Mouse (Mus musculus) liver, embryonic 11.5 days (tissue): ENCODE measurements around the gene Mmp19. TPM values are rescaled to one million over a fixed set of nuclear protein-coding genes. Genes with fewer than 3 reads are reported as not detected.

ENCODE experiments used
- ATAC-seq: fragments of 200-750 bp; cut with Nextera tagmentation; replicated peaks from 2 replicates; pipeline ENCODE4 v1.8.0; 2017; ENCODE audit warnings: moderate number of reproducible peaks, mild to moderate bottlenecking, moderate TSS enrichment, moderate library complexity; ENCODE audit not compliant: low FRiP score
- DNase-seq: peaks from one replicate; pipeline ENCODE4 v3.0.0-alpha.2; 2017; ENCODE audit warnings: low spot score
- H3K27ac ChIP-seq: fragments of 300-500 bp; sonication (generic); 2 replicates; pipeline ENCODE4 v1.5.1; 2014; ENCODE audit warnings: mild to moderate bottlenecking, low read depth, low read length, control low read depth
- H3K27me3 ChIP-seq: fragments of 300-500 bp; sonication (generic); replicated peaks from 2 replicates; pipeline ENCODE4 v1.6.1; 2014; ENCODE audit warnings: low read length, mixed read lengths; ENCODE audit not compliant: control insufficient read depth, insufficient read depth
- H3K36me3 ChIP-seq: fragments of 300-500 bp; sonication (generic); 2 replicates; pipeline ENCODE4 v1.6.1; 2014; ENCODE audit warnings: mild to moderate bottlenecking, low read length, moderate library complexity, mixed read lengths; ENCODE audit not compliant: control insufficient read depth, insufficient read depth
- H3K4me1 ChIP-seq: fragments of 300-500 bp; sonication (generic); replicated peaks from 2 replicates; pipeline ENCODE4 v1.6.1; 2014; ENCODE audit warnings: low read length, mixed read lengths; ENCODE audit not compliant: control insufficient read depth, insufficient read depth
- H3K4me2 ChIP-seq: fragments of 300-500 bp; sonication (generic); 2 replicates; pipeline ENCODE4 v1.6.1; 2014; ENCODE audit warnings: mild to moderate bottlenecking, control low read depth, moderate library complexity
- H3K4me3 ChIP-seq: fragments of 300-500 bp; sonication (generic); 2 replicates; pipeline ENCODE4 v1.5.1; 2014; ENCODE audit warnings: low read depth, low read length, control low read depth
- H3K9ac ChIP-seq: fragments of 300-500 bp; sonication (generic); 2 replicates; pipeline ENCODE4 v1.6.1; 2014; ENCODE audit warnings: low read depth, low read length, control low read depth
- H3K9me3 ChIP-seq: fragments of 300-500 bp; sonication (generic); 2 replicates; pipeline ENCODE4 v1.6.1; 2016; ENCODE audit warnings: low read length, inconsistent platforms, mixed read lengths; ENCODE audit not compliant: control insufficient read depth
- WGBS: fragments of 180-500 bp; shearing (Covaris S2); extraction: QIAGEN DNeasy Blood & Tissue Kit; methylation state at CpG from one replicate; pipeline ENCODE4 v1.1.7; 2014; 5-methylcytosine and 5-hydroxymethylcytosine counted together
- polyA plus RNA-seq: library from polyadenylated mRNA; unstranded; fragments of >200 nt; fragmentation: Nextera tagmentation; extraction: Ambion mirVana; gene quantifications from 2 replicates; pipeline ENCODE4 v1.2.1, GENCODE M21; 2014

Gene Mmp19
- polyA plus RNA-seq, 1 experiment from 2014 or later, result 9.2 TPM

DNA sequence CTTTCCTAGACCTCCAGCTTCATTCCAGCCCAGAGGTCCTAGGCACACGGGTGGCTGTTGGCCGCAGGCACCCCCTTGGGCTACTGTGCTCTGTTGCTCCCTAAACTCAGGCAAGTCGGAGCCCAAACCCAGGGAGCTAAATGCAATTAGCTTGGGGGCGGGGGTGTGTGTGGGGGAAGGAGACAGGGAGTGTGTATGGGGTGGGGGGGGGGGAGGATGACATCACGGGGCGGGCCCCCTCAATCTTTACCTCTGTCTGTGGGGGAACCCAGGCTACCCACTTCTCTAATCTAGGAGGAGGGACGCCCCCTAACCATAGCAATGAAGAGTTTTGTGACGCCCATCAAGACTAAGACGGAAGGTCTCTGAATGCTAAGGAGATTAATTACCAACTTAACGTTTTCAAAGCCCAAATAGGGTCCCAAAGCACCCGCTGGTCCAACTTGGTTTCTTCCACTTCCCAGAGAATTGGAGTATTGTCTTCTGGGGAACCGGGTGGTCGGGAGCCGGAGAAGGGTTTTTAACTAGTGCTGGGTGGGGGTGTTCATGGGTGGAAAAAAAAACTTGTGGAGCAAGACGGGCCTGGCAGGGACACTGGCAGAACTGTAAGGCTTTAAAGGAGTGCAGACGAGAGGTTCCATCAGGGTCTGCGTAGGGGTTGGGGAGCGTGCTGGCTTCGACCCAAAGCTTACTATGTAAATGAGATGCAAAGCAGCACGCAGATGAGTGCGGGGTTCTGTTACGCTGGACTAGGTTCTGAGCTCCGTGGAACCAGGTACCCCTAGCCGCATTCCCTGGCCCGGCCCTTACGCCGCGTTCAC is 13.8 kb downstream of the Mmp19 start, which contains the start of gene Tmem198b:
Gene Tmem198b (minus strand): TSS at position 100 of the 821 bp plus-strand sequence.
- 0% methylated on average over 28 of the region's 28 CpGs for WGBS
- peak within 1 kb of the TSS; percentile 65 for H3K4me2 ChIP-seq
- H3K27ac ChIP-seq, result peak within 1 kb of the TSS; percentile 87
- H3K9me3 ChIP-seq, result no peaks in the 10 kb centered on the region
- DNase-seq (peak; percentile 80), ATAC-seq (peak; percentile 50)
- peaks cover 32% of the 10 kb centered on the region for H3K4me1 ChIP-seq
- H3K36me3 ChIP-seq, result peaks cover 5% of the 10 kb centered on the region; the same call in 1 of the 2 replicates
- H3K27me3 ChIP-seq, result no peaks in the 10 kb centered on the region
- peak within 1 kb of the TSS; percentile 76 for H3K9ac ChIP-seq
- H3K4me3 ChIP-seq, result peak within 1 kb of the TSS; percentile 69

DNA sequence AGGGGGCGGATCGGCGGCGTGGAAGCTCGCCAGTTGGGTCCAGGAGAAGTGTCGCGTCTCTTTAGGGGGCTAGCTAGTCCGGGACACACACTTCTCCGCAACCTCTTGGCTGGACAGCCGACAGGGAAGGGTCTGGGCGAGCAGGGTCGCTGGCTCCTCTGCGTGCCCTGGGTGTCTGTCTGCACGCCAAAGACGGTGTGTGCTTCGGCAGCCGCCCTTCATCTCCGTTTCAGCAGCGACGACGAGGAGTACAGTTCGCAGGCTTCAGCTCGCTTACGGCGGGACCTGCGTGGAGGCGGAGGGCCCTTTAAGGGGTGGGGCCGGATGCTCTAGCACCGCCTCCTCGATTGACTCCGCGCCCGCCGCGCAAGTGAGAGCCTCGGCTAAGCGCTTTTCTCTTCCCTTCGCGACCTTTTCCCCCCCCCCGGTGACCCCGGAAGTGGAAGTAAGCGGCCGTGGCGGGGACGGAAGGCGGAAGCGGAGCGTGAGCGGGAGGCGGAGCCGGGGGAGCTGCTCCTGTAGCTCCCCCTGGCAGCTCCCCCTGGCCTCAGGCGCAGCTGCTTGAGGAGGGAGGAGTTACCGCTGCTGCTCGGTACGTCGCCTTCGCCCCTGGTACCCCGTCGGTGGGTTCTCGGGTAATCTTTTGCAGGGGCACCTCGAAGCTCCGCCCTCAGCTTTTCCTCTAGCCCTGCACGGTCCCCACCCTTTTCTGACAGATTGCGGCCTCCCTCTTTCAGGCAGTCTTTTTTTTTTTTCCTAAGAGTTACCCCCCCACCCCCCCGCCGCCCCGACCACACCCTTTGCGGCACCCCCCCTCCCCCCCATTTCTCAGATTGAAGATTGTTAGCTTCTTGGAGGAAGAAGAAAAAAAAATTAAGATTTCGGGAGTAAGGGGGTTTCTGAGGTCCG is 14.6 kb downstream of the Mmp19 start:
- Histone ChIP-seq H3K9me3 (no peaks in the 10 kb centered on the region), H3K4me1 (peaks cover 32% of the 10 kb centered on the region), H3K4me3 (peak overlapping the region; percentile 69), H3K27ac (peak overlapping the region; percentile 87), H3K27me3 (no peaks in the 10 kb centered on the region), H3K36me3 (peaks cover 5% of the 10 kb centered on the region; the same call in 1 of the 2 replicates), H3K9ac (peak overlapping the region; percentile 76), H3K4me2 (peak overlapping the region; percentile 65)
- ATAC-seq (peak; percentile 93), DNase-seq (peak; percentile 99)
- WGBS, result under 1% methylated on average over 69 of the region's 70 CpGs

DNA sequence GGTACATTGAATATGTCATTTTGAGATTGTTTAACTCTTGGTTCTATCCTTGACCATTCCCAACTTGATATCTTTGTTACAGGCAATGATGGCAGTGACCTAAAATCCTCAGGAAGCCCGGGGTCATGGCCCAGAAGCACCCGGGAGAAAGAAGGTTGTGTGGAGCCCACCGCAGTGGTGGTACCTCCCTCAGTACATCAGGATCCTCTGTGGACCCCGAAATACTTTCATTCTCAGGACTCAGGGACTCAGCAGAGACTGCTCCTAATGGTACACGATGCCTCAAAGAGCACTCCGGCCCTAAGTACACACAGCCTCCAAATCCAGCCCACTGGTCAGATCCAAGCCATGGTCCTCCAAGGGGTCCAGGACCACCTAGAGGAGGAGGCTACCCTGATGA is 15.4 kb downstream of the Mmp19 start:
- peak overlapping the region; percentile 87 for H3K27ac ChIP-seq
- H3K4me1 ChIP-seq, result peaks cover 32% of the 10 kb centered on the region
- WGBS, result 52% methylated on average over 6 of the region's 6 CpGs
- peak overlapping the region; percentile 69 for H3K4me3 ChIP-seq
- no peaks in the 10 kb centered on the region for H3K9me3 ChIP-seq
- ATAC-seq (no peak), DNase-seq (no peak)
- no peaks in the 10 kb centered on the region for H3K27me3 ChIP-seq
- H3K36me3 ChIP-seq, result peaks cover 5% of the 10 kb centered on the region; the same call in 1 of the 2 replicates
- H3K9ac ChIP-seq, result peak overlapping the region; percentile 57
- H3K4me2 ChIP-seq, result peak overlapping the region; percentile 65

DNA sequence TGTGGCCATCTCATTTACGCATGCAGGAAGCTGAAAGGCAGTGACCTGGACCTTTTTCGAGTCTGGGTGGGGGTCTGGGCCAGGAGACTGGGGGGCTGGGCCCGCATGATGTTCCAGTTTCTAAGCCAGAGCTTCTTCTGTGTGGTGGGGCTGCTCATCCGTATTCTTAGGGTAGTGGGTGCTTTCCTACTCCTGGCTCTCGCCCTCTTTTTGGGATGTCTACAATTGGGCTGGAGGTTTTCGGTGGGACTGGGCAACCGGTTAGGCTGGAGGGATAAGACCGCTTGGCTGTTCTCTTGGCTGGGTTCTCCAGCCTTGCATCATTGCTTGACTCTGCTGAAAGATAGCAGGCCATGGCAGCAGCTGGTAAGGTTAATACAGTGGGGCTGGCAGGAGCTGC is 16.3 kb downstream of the Mmp19 start:
- ATAC-seq (no peak), DNase-seq (no peak)
- peak overlapping the region; percentile 69 for H3K4me3 ChIP-seq
- no peaks in the 10 kb centered on the region for H3K27me3 ChIP-seq
- WGBS, result 83% methylated on average over 8 of the region's 8 CpGs
- no peak overlapping the region for H3K27ac ChIP-seq
- H3K36me3 ChIP-seq, result peaks cover 5% of the 10 kb centered on the region; the same call in 1 of the 2 replicates
- peaks cover 32% of the 10 kb centered on the region for H3K4me1 ChIP-seq
- peak overlapping the region; percentile 52 for H3K9ac ChIP-seq
- peak overlapping the region; percentile 65 for H3K4me2 ChIP-seq
- no peaks in the 10 kb centered on the region for H3K9me3 ChIP-seq

DNA sequence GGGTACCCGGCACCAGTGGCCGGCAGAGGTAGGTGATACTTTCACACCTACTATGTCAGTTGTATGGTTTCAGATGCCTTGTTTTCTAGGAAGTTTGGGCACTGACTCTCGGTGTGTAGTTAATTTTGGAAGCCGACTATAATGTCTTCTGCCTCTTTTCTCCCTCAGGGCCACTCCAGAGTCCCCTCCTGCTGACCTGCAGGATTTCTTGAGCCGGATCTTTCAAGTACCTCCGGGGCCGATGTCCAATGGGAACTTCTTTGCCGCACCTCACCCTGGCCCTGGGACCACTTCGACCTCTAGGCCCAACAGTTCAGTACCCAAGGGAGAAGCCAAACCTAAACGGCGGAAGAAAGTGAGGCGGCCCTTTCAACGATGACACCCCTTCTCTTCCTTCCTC is 26.3 kb downstream of the Mmp19 start, which contains the start of gene Sarnp:
Gene Sarnp (plus strand): TSS at position 301 of the 400 bp plus-strand sequence.
- WGBS, result 91% methylated on average over 13 of the region's 13 CpGs
- DNase-seq (no peak), ATAC-seq (no peak)
- peaks cover 4% of the 10 kb centered on the region; the same call in 1 of the 2 replicates for H3K4me1 ChIP-seq
- no peak within 1 kb of the TSS for H3K4me3 ChIP-seq
- no peaks in the 10 kb centered on the region for H3K27me3 ChIP-seq
- H3K9me3 ChIP-seq, result no peaks in the 10 kb centered on the region
- H3K9ac ChIP-seq, result no peak within 1 kb of the TSS
- no peak within 1 kb of the TSS for H3K27ac ChIP-seq
- no peak within 1 kb of the TSS for H3K4me2 ChIP-seq
- H3K36me3 ChIP-seq, result peaks cover 28% of the 10 kb centered on the region

DNA sequence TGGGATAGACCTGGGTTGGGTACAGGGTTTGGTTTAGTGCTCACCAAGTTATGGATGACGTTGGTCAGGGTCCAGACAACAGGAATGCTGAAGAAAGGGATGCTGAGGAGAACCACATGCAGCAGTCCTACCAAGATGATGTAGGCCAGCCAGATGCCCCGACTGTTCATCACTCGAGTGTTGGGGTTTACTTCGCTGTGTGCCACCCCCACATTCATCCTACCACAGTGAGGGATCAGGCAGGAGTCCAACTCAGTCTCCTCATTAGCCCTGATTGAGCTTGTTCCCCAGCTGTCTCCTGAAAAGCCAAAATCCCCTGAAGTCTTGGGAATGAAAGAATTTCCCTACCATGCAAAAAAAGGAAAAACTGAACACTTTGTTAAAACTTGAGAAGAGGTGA is 29.5 kb downstream of the Mmp19 start:
- no peaks in the 10 kb centered on the region for H3K9me3 ChIP-seq
- H3K27me3 ChIP-seq, result no peaks in the 10 kb centered on the region
- no peak for ATAC-seq
- peaks cover 17% of the 10 kb centered on the region for H3K4me1 ChIP-seq
- H3K4me3 ChIP-seq, result peak overlapping the region; percentile 91
- WGBS, result 89% methylated on average over 4 of the region's 4 CpGs
- DNase-seq, result no peak
- H3K9ac ChIP-seq, result no peak overlapping the region
- H3K27ac ChIP-seq, result no peak overlapping the region
- H3K36me3 ChIP-seq, result peaks cover 19% of the 10 kb centered on the region
- H3K4me2 ChIP-seq, result peak overlapping the region; percentile 87

DNA sequence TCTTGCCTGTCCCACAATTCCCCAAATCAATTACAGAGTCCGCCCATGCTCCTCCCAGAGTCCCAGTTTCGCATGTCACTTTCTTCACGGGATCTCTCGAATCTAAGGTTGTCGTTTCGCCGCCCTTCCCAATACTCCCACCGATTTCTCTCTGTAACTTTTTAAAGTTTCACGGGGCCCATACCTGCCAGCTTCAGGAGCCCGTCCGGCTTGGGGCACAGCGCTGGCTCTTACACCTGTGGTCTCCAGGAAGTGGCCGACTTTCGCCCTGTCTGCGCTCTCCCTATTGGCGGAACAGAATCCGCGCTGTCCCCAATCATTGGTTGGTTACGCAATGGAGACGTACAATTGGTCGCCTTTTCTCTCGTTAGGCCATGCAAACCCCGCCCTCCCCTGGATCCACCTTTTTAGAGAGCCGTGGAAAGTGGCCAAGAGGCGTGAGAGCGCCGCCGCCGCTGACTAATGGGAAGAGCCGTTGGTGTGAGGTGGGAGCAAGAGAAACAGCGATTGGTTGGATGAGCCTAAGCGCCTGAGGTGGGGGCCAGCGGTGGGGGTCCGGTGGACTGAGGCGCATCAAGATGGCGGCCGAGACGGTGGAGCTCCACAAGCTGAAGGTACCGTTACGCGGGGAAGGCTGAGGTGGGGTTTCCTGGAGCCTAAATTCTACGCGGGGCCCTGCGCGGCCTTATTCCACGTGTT is 30.8 kb downstream of the Mmp19 start, which contains the start of gene Ormdl2:
Gene Ormdl2 (minus strand): TSS at position 288 of the 699 bp plus-strand sequence.
- Histone ChIP-seq H3K9me3 (no peaks in the 10 kb centered on the region), H3K9ac (peak within 1 kb of the TSS; percentile 90), H3K4me2 (peak within 1 kb of the TSS; percentile 92), H3K4me1 (peaks cover 17% of the 10 kb centered on the region), H3K27me3 (no peaks in the 10 kb centered on the region), H3K27ac (peak within 1 kb of the TSS; percentile 64; the same call in 1 of the 2 replicates), H3K36me3 (peaks cover 11% of the 10 kb centered on the region), H3K4me3 (peak within 1 kb of the TSS; percentile 91)
- DNase-seq (peak; percentile 97), ATAC-seq (peak; percentile 99)
- WGBS, result under 1% methylated on average over 46 of the region's 46 CpGs

DNA sequence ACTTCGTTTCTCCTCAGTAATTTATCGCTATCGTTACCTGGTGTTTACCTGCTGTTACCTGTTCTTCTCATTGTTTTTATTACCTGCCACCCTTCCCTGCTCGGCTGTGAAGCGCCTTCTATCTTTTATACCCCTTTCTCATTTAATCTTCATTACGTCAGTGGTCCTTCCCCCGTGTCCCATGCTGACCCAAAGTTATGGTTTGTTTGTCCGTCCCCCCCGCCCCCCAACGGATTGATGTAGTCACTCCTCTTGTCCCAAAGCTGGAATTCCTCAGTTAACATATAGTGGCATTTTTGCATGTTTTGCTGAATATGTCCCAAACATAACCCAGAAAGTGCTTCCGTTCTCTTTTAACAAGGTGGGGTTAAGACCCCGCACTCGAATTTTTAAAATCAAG is 31.4 kb downstream of the Mmp19 start:
- ATAC-seq, result no peak
- H3K4me2 ChIP-seq, result peak overlapping the region; percentile 92
- peak overlapping the region; percentile 91 for H3K4me3 ChIP-seq
- H3K27me3 ChIP-seq, result no peaks in the 10 kb centered on the region
- peaks cover 6% of the 10 kb centered on the region; the same call in 1 of the 2 replicates for H3K36me3 ChIP-seq
- peaks cover 17% of the 10 kb centered on the region for H3K4me1 ChIP-seq
- 3% methylated on average over 13 of the region's 13 CpGs for WGBS
- no peaks in the 10 kb centered on the region for H3K9me3 ChIP-seq
- peak overlapping the region; percentile 90 for H3K9ac ChIP-seq
- peak; percentile 35 for DNase-seq
- peak overlapping the region; percentile 64; the same call in 1 of the 2 replicates for H3K27ac ChIP-seq
